Mouse (Mus musculus): ENCODE measurements at regions not wholly inside any gene's neighbourhood (a gene's known extent, or its start where the extent isn't known, plus 50 kb on each side); places are given as distances from the start of the nearest gene placed in this dataset.
"Not testable (repeated sequence)": the region's sequence is repeated elsewhere in the genome, so short reads cannot be mapped to it uniquely, and the experiment has no call there.

DNA sequence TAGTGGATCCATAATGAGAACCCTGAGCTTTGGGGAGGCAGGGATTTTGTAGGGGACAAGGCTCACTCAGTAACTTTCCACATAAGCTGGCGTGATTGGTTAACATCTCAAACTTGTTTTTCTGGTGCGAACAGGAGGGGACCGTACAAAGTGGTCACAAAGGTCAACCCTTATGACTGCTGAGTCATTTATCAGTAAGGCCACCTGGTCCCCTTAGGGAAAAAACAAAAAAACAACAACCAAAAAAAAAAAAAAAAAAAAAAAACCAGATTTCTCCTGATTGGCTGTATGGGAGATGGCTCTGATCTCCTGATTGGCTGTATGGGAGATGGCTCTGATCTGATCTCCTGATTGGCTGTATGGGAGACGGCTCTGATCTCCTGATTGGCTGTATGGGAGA, 244.0 kb upstream of the Oprm1 start:
- no peak for ATAC-seq (replicated peaks in 1 of 2; ENCODE audit: insufficient read depth in 1 of 2, low FRiP score in 2 of 2, low TSS enrichment in 1 of 2, low read depth in 1 of 2, poor library complexity in 2 of 2, severe bottlenecking in 2 of 2)

DNA sequence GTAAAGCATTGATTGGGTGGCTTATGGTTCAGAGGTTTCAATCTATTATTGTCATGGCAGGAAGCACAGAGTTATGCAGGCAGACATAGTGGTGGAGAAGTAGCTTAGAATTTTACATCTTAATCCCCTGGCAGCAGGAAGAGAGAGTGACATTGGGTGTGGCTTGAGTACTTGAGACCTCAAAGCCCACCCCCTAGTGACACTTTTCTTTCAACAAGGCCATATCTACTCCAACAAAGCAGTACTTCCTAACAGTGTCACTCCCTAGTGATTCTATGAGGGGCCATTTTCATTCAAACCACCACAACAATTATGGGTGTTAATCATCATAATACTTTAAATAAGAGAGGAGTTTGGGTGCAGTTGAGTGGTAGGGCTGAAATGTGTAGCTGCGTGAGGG, 195.8 kb upstream of the Oprm1 start:
- no peak for ATAC-seq (replicated peaks in 1 of 2; ENCODE audit: insufficient read depth in 1 of 2, low FRiP score in 2 of 2, low TSS enrichment in 1 of 2, low read depth in 1 of 2, poor library complexity in 2 of 2, severe bottlenecking in 2 of 2)

DNA sequence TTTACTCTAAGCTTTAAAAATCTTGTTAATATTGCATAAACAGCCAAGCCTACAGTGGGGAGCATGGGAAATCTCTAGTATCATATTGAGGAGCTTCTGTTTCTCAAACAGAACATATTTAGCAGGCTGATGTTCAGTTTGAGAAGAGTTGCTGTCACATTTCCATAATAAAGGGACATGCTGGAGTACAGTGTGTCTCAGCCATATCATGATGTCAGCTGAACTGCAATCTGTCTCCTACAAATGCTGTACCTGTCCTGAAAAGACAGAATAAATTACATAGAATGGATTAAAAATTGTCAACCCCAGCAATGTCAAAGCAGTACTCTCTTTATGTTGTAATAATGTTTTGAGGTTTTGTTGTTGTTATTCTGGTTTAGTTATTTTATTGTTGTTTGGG, 179.7 kb upstream of the Oprm1 start:
- no peak for ATAC-seq (replicated peaks in 1 of 2; ENCODE audit: insufficient read depth in 1 of 2, low FRiP score in 2 of 2, low TSS enrichment in 1 of 2, low read depth in 1 of 2, poor library complexity in 2 of 2, severe bottlenecking in 2 of 2)

DNA sequence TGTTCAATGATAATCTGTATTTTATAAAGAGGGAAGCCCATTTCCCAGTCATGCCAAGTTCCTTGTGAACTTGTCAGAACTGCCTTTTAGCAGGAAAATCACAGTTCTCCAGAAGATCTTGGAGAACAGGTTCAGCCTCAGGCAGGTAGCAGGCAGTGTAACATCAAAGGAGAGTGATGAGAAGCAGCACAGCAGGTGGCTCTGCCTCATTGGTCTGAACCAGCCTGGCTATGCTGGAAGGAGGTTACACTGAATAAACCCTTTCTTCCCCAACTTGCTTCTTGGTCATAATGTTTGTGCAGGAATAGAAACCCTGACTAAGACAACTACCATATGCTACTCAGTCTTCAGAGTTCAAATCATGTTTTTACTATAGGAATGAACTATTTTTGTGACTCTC, 172.5 kb upstream of the Oprm1 start:
- not testable (repeated sequence) for ATAC-seq (replicated peaks in 1 of 2; ENCODE audit: insufficient read depth in 1 of 2, low FRiP score in 2 of 2, low TSS enrichment in 1 of 2, low read depth in 1 of 2, poor library complexity in 2 of 2, severe bottlenecking in 2 of 2)

DNA sequence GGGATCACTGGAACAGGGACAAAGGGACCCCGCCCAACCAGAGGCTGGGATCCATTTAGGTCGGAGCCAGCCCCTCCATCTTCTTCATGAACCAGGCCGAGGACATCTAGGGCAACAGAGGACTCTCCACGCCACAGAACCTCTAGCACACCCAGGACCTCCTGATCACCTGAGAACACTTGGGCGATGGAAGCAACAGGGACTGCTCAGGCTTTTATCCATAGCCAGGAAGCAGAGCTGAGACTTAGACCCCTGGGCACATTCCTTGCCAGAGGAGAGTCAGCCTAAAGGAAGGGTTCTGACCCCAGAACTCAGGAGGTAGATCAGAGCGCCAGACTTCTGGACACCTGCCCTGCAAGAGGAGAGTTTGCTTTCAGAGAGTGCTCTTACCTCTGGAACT, 168.1 kb upstream of the Oprm1 start:
- no peak for ATAC-seq (replicated peaks in 1 of 2; ENCODE audit: insufficient read depth in 1 of 2, low FRiP score in 2 of 2, low TSS enrichment in 1 of 2, low read depth in 1 of 2, poor library complexity in 2 of 2, severe bottlenecking in 2 of 2)

DNA sequence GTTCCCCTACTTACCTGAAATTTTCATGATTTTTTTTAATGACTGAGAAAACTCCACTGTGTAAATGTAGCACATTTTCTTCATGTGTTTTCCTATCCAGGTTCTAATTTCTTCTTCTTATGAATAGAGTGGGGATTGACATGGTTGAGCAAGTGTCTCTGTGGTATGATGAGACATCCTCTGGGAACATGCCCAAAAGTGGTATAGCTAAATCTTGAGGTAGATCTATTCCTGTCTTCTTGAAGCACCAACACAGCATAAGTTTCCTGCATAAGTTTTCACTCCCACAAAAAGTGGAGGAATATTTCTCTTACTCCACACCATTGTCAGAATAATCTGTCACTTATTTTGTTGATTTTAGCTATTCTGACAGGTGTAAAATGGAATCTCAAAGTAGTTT, 161.1 kb upstream of the Oprm1 start:
- no peak for ATAC-seq (replicated peaks in 1 of 2; ENCODE audit: insufficient read depth in 1 of 2, low FRiP score in 2 of 2, low TSS enrichment in 1 of 2, low read depth in 1 of 2, poor library complexity in 2 of 2, severe bottlenecking in 2 of 2)

DNA sequence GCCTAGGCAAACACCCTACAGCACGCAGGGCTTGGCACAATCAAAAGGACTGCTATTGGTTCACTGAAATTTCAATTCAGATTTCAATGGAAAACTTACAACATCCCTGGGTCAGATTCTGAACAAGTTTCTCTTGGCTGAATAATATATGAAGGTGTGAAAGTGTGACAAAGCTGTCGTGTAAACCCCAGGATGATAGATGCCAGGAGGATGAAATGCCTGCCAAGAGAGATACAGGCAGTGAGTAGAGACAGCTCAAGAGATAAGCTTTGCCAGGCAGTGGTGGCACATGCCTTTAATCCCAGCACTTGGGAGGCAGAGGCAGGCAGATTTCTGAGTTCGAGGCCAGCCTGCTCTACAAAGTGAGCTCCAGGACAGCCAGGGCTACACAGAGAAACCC, 159.7 kb upstream of the Oprm1 start:
- ATAC-seq (replicated peaks in 1 of 2; ENCODE audit: insufficient read depth in 1 of 2, low FRiP score in 2 of 2, low TSS enrichment in 1 of 2, low read depth in 1 of 2, poor library complexity in 2 of 2, severe bottlenecking in 2 of 2), result not testable (repeated sequence)

DNA sequence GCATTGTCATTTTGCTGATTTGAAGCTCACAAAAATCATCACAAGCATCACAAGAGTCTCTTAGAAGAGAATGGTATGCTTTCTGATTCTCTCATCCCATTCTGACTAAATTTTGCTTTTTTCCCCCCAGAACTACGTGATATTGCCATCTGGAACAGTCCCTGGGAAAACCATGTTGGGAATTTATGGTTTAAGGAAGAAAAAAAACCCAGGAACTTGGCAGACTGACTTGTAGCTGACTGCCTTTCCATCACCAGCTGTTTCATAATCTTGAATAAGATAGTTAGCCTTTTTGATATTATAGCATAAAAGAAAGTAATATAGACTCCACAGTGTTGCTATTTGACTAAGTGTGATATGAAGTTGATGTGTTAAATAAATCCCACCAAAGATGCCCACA, 110.7 kb upstream of the Oprm1 start:
- ATAC-seq (replicated peaks in 1 of 2; ENCODE audit: insufficient read depth in 1 of 2, low FRiP score in 2 of 2, low TSS enrichment in 1 of 2, low read depth in 1 of 2, poor library complexity in 2 of 2, severe bottlenecking in 2 of 2), result no peak

DNA sequence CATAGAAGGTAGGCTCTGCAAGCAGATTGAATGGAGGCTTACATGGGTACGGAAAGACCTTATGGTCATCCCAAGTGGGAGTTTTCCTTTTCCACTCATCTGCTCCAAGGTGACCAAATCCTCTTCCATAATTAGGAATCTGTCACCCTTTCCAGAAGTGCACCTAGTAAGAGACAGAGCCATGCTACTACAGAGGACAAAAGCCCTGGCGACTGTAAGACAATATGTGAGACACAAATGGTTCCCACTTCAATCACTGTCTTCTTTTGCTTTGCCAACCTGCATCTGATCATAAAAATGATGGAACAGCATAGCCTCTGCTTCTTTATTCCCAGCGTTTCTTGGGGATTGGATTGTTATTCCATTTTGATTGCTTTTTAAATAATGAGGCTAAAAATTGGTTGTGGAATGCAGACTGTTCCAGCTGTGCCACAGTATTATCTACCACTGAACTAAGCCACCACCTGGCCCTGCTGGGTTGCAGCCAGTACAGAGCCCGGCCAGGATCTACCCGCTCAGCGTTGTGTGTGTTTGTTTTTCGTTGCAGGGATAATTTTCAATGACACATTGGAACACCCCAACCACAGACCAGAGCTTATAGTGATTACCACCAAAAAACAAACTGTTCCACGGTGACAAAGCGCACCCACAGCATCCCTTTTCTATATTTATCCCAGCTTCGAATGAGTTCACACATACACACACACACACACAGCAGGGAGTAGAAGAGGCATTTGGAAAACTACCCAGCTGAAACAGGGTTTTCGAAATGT, 72.8 kb upstream of the Oprm1 start:
- peak; percentile 90 to 92 for ATAC-seq (replicated peaks in 1 of 2; ENCODE audit: insufficient read depth in 1 of 2, low FRiP score in 2 of 2, low TSS enrichment in 1 of 2, low read depth in 1 of 2, poor library complexity in 2 of 2, severe bottlenecking in 2 of 2)

DNA sequence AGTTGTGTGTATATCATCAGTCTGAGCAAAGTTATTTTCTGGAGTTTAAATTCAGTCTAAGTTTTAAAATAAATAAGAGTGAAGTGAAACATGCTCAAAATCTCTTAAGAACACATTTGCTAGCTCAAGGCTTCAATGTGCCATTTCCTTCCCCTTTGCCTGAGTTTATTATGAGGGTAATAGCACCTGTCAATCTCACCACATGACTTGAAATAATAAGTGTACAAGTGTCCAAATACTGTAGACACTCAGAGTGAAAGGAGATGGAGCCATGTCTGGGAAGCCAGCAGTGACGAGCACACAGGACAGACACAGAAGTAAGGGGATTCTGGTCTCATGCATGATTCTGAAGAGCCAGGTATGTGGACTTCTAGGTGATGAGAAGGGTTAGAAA, 72.2 kb upstream of the Oprm1 start:
- peak; percentile 55 to 71 for ATAC-seq (replicated peaks in 1 of 2; ENCODE audit: insufficient read depth in 1 of 2, low FRiP score in 2 of 2, low TSS enrichment in 1 of 2, low read depth in 1 of 2, poor library complexity in 2 of 2, severe bottlenecking in 2 of 2)
